Mouse (Mus musculus): ENCODE measurements at regions not wholly inside any gene's neighbourhood (a gene's known extent, or its start where the extent isn't known, plus 50 kb on each side); places are given as distances from the start of the nearest gene placed in this dataset.

DNA sequence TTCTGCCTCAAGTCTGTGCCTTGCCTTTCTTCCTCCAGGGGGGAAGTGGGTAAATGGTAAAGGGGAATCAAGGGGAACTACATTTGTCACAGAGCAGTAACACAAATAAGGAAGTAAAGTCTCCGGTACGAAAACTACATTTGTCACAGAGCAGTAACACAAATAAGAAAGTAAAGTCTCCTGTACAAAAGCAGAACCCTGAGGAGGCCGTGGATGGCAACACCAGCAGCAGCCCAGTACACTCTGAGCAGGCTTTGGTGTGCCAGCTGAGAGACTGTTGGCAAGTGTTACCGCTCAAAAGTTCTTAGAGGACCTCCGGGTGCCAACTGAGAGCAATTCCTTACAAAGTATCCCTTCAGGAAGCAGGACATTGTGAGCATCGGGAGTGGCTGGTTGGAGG lies 90.9 kb downstream of the Hes1 start:
- Histone ChIP-seq H3K36me3 (ENCODE audit: control insufficient read depth, insufficient read depth, low read length, poor library complexity, severe bottlenecking) (no peaks in the 10 kb centered on the region), H3K27me3 (ENCODE audit: control insufficient read depth, insufficient read depth, low read length, poor library complexity, severe bottlenecking) (no peaks in the 10 kb centered on the region), H3K9ac (ENCODE audit: low read depth, poor library complexity, severe bottlenecking) (peak overlapping the region; percentile 43; the same call in 1 of the 2 replicates)

DNA sequence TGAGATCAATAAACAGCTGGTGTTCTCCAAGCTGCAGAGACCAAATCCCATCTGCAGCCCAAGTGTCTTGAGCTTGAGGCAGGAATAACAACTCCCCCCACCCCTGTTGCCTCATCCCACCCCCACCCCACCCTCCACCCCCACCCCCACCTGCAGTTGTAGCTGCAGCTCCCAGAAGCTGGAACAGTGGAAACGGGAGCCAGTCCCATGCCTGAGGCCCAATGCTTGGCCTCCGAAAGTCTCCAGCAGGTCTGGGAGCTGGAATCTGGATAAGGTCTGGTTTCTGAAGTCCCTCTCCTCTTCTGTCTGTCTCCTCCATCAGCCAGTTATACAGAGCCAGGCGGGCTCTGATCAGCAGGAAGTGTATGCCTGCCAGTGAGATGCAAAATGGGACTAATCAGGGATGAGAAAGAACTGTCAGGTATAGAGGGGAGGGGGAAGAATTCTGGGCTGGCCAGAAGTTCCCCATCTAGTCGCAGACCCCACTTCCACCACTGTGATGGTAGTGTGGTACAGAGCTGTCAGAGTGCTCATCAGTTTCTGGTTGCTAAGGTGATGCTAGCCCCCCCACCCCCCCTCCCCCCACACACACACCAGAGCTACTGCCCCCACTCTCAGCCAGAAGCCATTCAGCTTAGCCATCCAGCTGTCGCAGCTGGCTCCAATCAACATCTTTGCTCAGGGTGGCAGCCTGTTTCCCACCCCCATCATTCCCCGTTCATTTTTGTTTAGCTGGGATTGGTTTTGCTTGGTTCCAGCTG lies 91.5 kb downstream of the Hes1 start:
- Histone ChIP-seq H3K4me1 (ENCODE audit: control insufficient read depth, insufficient read depth, low read length) (peaks cover 7% of the 10 kb centered on the region), H3K4me3 (ENCODE audit: low read depth, low read length) (no peak overlapping the region), H3K36me3 (ENCODE audit: control insufficient read depth, insufficient read depth, low read length, poor library complexity, severe bottlenecking) (no peaks in the 10 kb centered on the region), H3K27ac (ENCODE audit: insufficient read depth, low read length) (peak overlapping the region; percentile 52), H3K9ac (ENCODE audit: low read depth, poor library complexity, severe bottlenecking) (peak overlapping the region; percentile 43; the same call in 1 of the 2 replicates), H3K27me3 (ENCODE audit: control insufficient read depth, insufficient read depth, low read length, poor library complexity, severe bottlenecking) (no peaks in the 10 kb centered on the region), H3K9me3 (replicated peaks; ENCODE audit: control insufficient read depth, insufficient read depth, low read length, poor library complexity, severe bottlenecking) (no peaks in the 10 kb centered on the region)
- TF ChIP-seq EP300 (IDR thresholded peaks at IDR 0.05; ENCODE audit: insufficient read depth, low read depth, low read length) = peak; percentile 94
- TF ChIP-seq CTCF (IDR thresholded peaks at IDR 0.05; ENCODE audit: low read depth, low read length) = no peak
- no peak for TF ChIP-seq POLR2A (IDR thresholded peaks at IDR 0.05; ENCODE audit: insufficient read depth, low read length)

More for the DNA sequence above, 90.9 kb downstream of the Hes1 start:
- peaks cover 5% of the 10 kb centered on the region for H3K4me1 ChIP-seq (ENCODE audit: control insufficient read depth, insufficient read depth, low read length)
- no peak overlapping the region for H3K4me3 ChIP-seq (ENCODE audit: low read depth, low read length)
- TF ChIP-seq CTCF (IDR thresholded peaks at IDR 0.05; ENCODE audit: low read depth, low read length) = no peak
- no peak for TF ChIP-seq EP300 (IDR thresholded peaks at IDR 0.05; ENCODE audit: insufficient read depth, low read depth, low read length)
- no peak for TF ChIP-seq POLR2A (IDR thresholded peaks at IDR 0.05; ENCODE audit: insufficient read depth, low read length)
- no peaks in the 10 kb centered on the region for H3K9me3 ChIP-seq (replicated peaks; ENCODE audit: control insufficient read depth, insufficient read depth, low read length, poor library complexity, severe bottlenecking)
- peak overlapping the region; percentile 73 for H3K27ac ChIP-seq (ENCODE audit: insufficient read depth, low read length)

DNA sequence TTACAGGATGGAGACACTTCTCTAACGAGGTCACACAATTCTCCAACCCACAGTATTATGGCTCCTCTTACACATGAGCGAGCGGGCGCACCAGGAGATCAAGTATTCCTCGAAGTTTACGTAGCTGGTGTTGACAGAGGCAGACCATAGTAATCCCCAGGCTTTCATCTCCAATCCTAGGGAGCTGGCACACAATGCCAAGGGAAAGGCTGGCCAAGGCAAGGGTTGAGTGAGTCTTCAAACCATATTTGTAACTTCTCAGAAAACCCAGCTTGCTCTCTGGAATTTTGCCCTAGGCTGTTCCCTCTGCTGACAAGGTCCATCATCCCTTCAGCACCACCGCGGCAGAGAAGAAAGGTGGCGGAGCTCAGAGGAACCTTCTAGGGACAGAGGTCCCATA lies 94.0 kb downstream of the Hes1 start:
- Histone ChIP-seq H3K9ac (ENCODE audit: low read depth, poor library complexity, severe bottlenecking) (no peak overlapping the region), H3K4me1 (ENCODE audit: control insufficient read depth, insufficient read depth, low read length) (peaks cover 8% of the 10 kb centered on the region)

DNA sequence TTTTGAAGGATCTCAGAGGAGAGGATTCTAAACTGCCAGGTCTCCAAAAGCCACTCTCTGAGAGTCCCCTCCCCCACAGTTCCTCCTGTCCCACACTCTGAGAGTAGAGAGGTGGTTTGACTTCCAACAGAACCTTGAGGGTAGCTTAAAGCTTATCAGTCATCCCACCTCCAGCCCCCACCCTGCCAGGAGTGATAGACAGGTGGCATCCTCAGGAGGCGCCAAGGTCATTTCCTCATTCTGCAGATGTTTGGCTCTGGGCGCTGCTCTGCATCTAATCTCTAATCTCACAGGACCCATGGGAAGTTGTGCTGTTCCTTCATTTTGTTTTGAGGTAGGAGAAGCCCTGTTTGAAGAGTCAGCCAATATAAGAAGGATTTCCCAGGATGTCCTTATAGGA lies 96.2 kb downstream of the Hes1 start:
- Histone ChIP-seq H3K27me3 (ENCODE audit: control insufficient read depth, insufficient read depth, low read length, poor library complexity, severe bottlenecking) (no peaks in the 10 kb centered on the region), H3K36me3 (ENCODE audit: control insufficient read depth, insufficient read depth, low read length, poor library complexity, severe bottlenecking) (no peaks in the 10 kb centered on the region), H3K4me1 (ENCODE audit: control insufficient read depth, insufficient read depth, low read length) (peaks cover 3% of the 10 kb centered on the region), H3K9ac (ENCODE audit: low read depth, poor library complexity, severe bottlenecking) (no peak overlapping the region), H3K27ac (ENCODE audit: insufficient read depth, low read length) (no peak overlapping the region), H3K9me3 (replicated peaks; ENCODE audit: control insufficient read depth, insufficient read depth, low read length, poor library complexity, severe bottlenecking) (no peaks in the 10 kb centered on the region), H3K4me3 (ENCODE audit: low read depth, low read length) (no peak overlapping the region)
- TF ChIP-seq CTCF (IDR thresholded peaks at IDR 0.05; ENCODE audit: low read depth, low read length) (no peak), POLR2A (IDR thresholded peaks at IDR 0.05; ENCODE audit: insufficient read depth, low read length) (no peak), EP300 (IDR thresholded peaks at IDR 0.05; ENCODE audit: insufficient read depth, low read depth, low read length) (no peak)

More for the DNA sequence above, 94.0 kb downstream of the Hes1 start:
- H3K27ac ChIP-seq (ENCODE audit: insufficient read depth, low read length) = no peak overlapping the region
- no peaks in the 10 kb centered on the region for H3K9me3 ChIP-seq (replicated peaks; ENCODE audit: control insufficient read depth, insufficient read depth, low read length, poor library complexity, severe bottlenecking)
- H3K36me3 ChIP-seq (ENCODE audit: control insufficient read depth, insufficient read depth, low read length, poor library complexity, severe bottlenecking) = no peaks in the 10 kb centered on the region
- no peaks in the 10 kb centered on the region for H3K27me3 ChIP-seq (ENCODE audit: control insufficient read depth, insufficient read depth, low read length, poor library complexity, severe bottlenecking)
- TF ChIP-seq EP300 (IDR thresholded peaks at IDR 0.05; ENCODE audit: insufficient read depth, low read depth, low read length) (no peak), POLR2A (IDR thresholded peaks at IDR 0.05; ENCODE audit: insufficient read depth, low read length) (no peak), CTCF (IDR thresholded peaks at IDR 0.05; ENCODE audit: low read depth, low read length) (no peak)
- no peak overlapping the region for H3K4me3 ChIP-seq (ENCODE audit: low read depth, low read length)

DNA sequence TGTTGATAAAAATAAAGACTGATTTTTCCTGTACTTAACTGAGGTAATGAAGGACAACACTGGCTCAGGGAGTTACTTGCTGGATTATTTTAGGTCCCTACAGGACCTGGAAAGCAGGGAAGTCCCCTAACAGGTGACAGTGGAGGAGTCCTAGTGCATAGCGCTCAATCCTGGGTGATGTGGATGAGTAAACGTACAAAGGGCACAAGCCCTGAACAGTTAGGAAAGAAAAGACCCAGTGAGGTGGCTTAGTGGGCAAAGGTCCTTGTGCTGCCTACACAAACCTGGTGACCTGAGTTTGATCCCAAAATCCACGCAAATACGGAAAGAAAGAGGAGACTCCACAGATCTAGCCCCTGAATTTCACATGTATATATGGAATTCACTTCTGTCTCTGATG lies 99.1 kb downstream of the Hes1 start:
- H3K9me3 ChIP-seq (replicated peaks; ENCODE audit: control insufficient read depth, insufficient read depth, low read length, poor library complexity, severe bottlenecking) = no peaks in the 10 kb centered on the region
- no peaks in the 10 kb centered on the region for H3K27me3 ChIP-seq (ENCODE audit: control insufficient read depth, insufficient read depth, low read length, poor library complexity, severe bottlenecking)
- TF ChIP-seq CTCF (IDR thresholded peaks at IDR 0.05; ENCODE audit: low read depth, low read length) (no peak), EP300 (IDR thresholded peaks at IDR 0.05; ENCODE audit: insufficient read depth, low read depth, low read length) (no peak), POLR2A (IDR thresholded peaks at IDR 0.05; ENCODE audit: insufficient read depth, low read length) (no peak)
- no peak overlapping the region for H3K27ac ChIP-seq (ENCODE audit: insufficient read depth, low read length)
- no peak overlapping the region for H3K9ac ChIP-seq (ENCODE audit: low read depth, poor library complexity, severe bottlenecking)
- H3K4me3 ChIP-seq (ENCODE audit: low read depth, low read length) = no peak overlapping the region
- H3K4me1 ChIP-seq (ENCODE audit: control insufficient read depth, insufficient read depth, low read length) = peaks cover 3% of the 10 kb centered on the region
- no peaks in the 10 kb centered on the region for H3K36me3 ChIP-seq (ENCODE audit: control insufficient read depth, insufficient read depth, low read length, poor library complexity, severe bottlenecking)

DNA sequence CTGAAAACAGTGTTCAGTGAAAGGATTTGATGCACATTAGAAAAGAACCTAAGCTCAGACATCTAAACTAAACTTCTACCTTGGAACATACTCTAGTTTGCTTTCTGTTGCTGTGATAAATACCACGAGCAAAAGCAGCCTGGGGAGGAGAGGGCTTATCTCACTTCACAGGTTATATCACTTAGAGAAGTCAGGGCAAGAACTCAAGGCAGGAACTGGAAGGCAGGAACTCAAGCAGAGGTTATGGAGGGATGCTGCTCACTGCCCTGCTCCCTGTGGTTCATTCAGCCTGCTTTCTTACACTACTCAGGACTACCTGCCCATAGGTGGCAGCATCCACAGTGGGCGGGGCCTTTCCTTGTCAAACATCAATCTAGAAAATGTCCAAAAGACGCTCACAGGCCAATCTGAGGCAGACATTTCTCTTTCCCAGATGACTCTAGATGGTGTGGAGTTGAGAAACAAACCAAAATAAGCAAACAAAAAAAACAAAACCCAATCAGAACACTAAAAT lies 101.5 kb downstream of the Hes1 start:
- Histone ChIP-seq H3K4me1 (ENCODE audit: control insufficient read depth, insufficient read depth, low read length) (peaks cover 3% of the 10 kb centered on the region), H3K9ac (ENCODE audit: low read depth, poor library complexity, severe bottlenecking) (no peak overlapping the region), H3K27ac (ENCODE audit: insufficient read depth, low read length) (no peak overlapping the region), H3K9me3 (replicated peaks; ENCODE audit: control insufficient read depth, insufficient read depth, low read length, poor library complexity, severe bottlenecking) (no peaks in the 10 kb centered on the region), H3K27me3 (ENCODE audit: control insufficient read depth, insufficient read depth, low read length, poor library complexity, severe bottlenecking) (no peaks in the 10 kb centered on the region), H3K36me3 (ENCODE audit: control insufficient read depth, insufficient read depth, low read length, poor library complexity, severe bottlenecking) (no peaks in the 10 kb centered on the region), H3K4me3 (ENCODE audit: low read depth, low read length) (no peak overlapping the region)
- TF ChIP-seq POLR2A (IDR thresholded peaks at IDR 0.05; ENCODE audit: insufficient read depth, low read length) (no peak), CTCF (IDR thresholded peaks at IDR 0.05; ENCODE audit: low read depth, low read length) (peak; percentile 45), EP300 (IDR thresholded peaks at IDR 0.05; ENCODE audit: insufficient read depth, low read depth, low read length) (no peak)
